Mouse (Mus musculus) bone marrow, adult 2 months (tissue): ENCODE measurements around the gene Zfp13.

Experiments
- CTCF ChIP-seq: fragments of 200-500 bp; IDR thresholded peaks from 2 replicates; pipeline ENCODE4 v1.5.1; 2011; ENCODE audit warnings: low read length, control low read depth; ENCODE audit not compliant: control insufficient read depth, insufficient read depth
- POLR2A ChIP-seq: fragments of 200-500 bp; IDR thresholded peaks from 2 replicates; pipeline ENCODE4 v1.6.1; 2011; ENCODE audit warnings: low read depth, mild to moderate bottlenecking, control low read depth, low read length, borderline replicate concordance; ENCODE audit not compliant: control insufficient read depth

DNA sequence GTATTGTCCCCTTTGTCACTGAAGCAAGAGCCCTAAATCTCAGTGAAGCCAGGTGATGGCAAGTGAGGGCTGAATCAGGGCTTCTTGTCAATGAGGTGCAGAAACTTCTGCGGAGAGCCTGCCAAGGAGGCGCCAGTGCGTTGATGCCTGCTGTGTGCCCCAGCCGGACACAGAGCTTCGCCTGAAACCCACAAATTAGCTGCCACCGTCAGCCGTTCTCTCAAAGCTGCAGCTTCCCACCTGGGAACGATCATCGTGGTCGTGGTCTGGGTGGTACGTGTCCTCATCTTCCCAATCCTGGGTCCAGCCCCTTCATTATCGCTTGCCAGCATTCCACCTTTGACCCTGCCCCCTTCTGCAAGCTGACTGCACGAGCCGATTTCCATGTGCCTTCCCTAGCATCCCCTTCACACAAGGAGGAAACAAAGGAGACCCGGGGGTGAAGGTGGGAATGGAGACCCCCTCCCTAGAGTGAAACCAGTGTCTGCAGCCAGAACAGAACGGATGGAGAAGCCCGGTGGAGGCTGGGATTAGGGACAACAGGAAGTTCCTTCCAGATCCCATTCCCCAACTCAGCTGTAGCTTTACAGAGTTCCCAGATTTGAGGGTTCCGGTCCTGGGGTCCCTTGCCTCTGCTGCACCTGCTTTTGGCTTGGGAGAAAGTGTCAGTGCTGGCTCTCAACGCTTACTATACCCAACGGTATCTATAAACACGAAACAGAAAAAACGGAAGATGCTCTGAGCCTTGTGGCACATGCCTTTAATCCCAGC, 13.4 kb downstream of the Zfp13 start:
- TF ChIP-seq POLR2A (no peak), CTCF (no peak)
